Mouse (Mus musculus) kidney, adult 2 months (tissue): Measurements from ENCODE around the gene Lrrc45. TPM values are rescaled to one million over a fixed set of nuclear protein-coding genes. Genes with fewer than 3 reads are reported as not detected.
A peak's percentile ranks its signal among the peaks of the same experiment; 100 is the strongest.
"Not testable (repeated sequence)": the region's sequence is repeated elsewhere in the genome, so short reads cannot be mapped to it uniquely, and the experiment has no call there.

Source experiments
- DNase-seq: peaks from one replicate; pipeline ENCODE4 v3.0.0; 2021
- H3K27ac ChIP-seq: fragments of 200-500 bp; 2 replicates; pipeline ENCODE4 v1.5.1; 2012; ENCODE audit warnings: low read depth, low read length, control low read depth, inconsistent platforms; ENCODE audit not compliant: insufficient read depth
- H3K27me3 ChIP-seq: fragments of 200-500 bp; replicated peaks from 2 replicates; pipeline ENCODE4 v1.6.1; 2012; ENCODE audit warnings: mild to moderate bottlenecking, moderate library complexity, low read length, inconsistent platforms; ENCODE audit not compliant: control insufficient read depth, insufficient read depth
- H3K36me3 ChIP-seq: fragments of 200-500 bp; 2 replicates; pipeline ENCODE4 v1.6.1; 2012; ENCODE audit warnings: mild to moderate bottlenecking, moderate library complexity, low read length, inconsistent platforms; ENCODE audit not compliant: control insufficient read depth, insufficient read depth
- H3K4me1 ChIP-seq: fragments of 200-500 bp; 2 replicates; pipeline ENCODE4 v1.6.1; 2011; ENCODE audit warnings: low read length; ENCODE audit not compliant: control insufficient read depth, insufficient read depth
- H3K4me3 ChIP-seq: fragments of 200-500 bp; 2 replicates; pipeline ENCODE4 v1.5.1; 2011; ENCODE audit warnings: mild to moderate bottlenecking, low read depth, low read length, control low read depth; ENCODE audit not compliant: insufficient read depth
- CTCF ChIP-seq: fragments of 200-500 bp; conservative IDR thresholded peaks from 2 replicates; pipeline ENCODE4 v1.5.1; 2011; ENCODE audit warnings: low read depth, mild to moderate bottlenecking, control low read depth, low read length, moderate library complexity, mixed read lengths; ENCODE audit not compliant: insufficient read depth, insufficient read length
- POLR2A ChIP-seq: fragments of 200-500 bp; IDR thresholded peaks from one replicate; pipeline ENCODE4 v1.6.1; 2011; ENCODE audit warnings: low read depth, low read length, control low read depth
- WGBS: fragments of 180-500 bp; shearing (Covaris S2); methylation state at CpG from one replicate; pipeline ENCODE4 v1.1.7; 2018; 5-methylcytosine and 5-hydroxymethylcytosine counted together
- polyA plus RNA-seq: library from polyadenylated mRNA; depleted of rRNA; stranded (reverse); fragments of >200 nt; gene quantifications from 2 replicates; pipeline ENCODE4 v1.2.3, GENCODE M21; 2012

Gene Lrrc45
- polyA plus RNA-seq, 1 experiment = 17.5 TPM

DNA sequence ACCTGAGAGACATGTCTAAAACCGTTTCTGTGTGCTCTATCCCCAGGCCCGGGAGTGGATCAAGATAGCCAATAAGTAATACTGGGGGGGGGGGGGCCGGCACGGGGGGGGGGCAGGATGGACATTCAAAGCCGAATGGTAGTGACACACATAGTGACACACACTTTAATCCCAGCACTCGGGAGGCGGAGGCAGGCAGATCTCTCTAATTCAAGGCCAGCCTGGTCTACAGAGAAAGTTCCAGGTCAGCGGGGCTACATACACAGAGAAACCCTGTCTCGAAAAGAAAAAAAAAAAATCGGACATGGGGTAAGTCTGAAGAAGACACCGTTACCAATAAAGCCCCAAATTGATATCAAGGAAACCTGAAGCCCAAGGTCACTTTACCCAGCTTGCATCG lies 13.8 kb downstream of the Lrrc45 start:
- Histone ChIP-seq H3K4me3 (no peak overlapping the region), H3K27ac (no peak overlapping the region), H3K36me3 (peaks cover 2% of the 10 kb centered on the region; the same call in 1 of the 2 replicates), H3K27me3 (no peaks in the 10 kb centered on the region), H3K4me1 (peaks cover 5% of the 10 kb centered on the region; the same call in 1 of the 2 replicates)
- DNase-seq = no peak
- WGBS = 46% methylated on average over 12 of the region's 12 CpGs
- TF ChIP-seq CTCF = no peak
- no peak for TF ChIP-seq POLR2A

DNA sequence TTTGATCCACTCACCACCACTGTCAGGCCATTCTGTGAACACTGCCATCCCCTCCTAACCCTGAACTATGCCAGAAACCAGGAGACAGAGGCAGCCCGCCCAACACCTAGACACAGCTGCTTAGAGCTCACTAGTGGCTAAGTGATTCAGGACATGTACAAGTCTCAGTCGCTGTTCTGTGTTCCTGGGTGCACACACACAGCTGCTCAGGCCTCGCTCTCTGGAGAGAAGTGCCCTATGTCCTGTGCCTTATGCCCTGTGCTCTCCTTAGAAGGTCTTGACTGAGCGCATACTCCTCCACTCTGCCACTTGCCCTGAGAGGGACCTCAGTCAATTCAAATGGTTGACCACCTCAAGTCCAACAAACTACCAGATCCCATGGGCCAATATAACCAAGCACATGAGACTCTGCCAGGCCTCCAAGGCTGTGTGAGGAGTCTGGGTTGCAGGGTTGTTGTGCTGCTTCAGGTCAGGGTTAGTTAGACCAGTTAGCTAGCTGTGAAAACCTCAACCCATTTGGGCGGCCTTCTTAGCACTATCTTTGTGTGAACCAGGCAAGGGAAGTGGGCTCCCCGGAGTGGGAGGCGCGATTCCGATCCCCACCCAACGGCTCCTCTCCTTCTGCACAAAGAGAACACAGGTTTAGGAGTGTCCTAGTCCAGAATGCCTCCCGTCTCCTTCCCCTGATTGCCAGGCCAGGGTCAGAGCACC lies 15.0 kb downstream of the Lrrc45 start:
- TF ChIP-seq POLR2A = no peak
- no peak for TF ChIP-seq CTCF
- Histone ChIP-seq H3K4me1 (peaks cover 8% of the 10 kb centered on the region; the same call in 1 of the 2 replicates), H3K4me3 (no peak overlapping the region), H3K27me3 (no peaks in the 10 kb centered on the region), H3K27ac (no peak overlapping the region), H3K36me3 (peaks cover 2% of the 10 kb centered on the region; the same call in 1 of the 2 replicates)
- DNase-seq = no peak
- WGBS = 86% methylated on average over 11 of the region's 11 CpGs

DNA sequence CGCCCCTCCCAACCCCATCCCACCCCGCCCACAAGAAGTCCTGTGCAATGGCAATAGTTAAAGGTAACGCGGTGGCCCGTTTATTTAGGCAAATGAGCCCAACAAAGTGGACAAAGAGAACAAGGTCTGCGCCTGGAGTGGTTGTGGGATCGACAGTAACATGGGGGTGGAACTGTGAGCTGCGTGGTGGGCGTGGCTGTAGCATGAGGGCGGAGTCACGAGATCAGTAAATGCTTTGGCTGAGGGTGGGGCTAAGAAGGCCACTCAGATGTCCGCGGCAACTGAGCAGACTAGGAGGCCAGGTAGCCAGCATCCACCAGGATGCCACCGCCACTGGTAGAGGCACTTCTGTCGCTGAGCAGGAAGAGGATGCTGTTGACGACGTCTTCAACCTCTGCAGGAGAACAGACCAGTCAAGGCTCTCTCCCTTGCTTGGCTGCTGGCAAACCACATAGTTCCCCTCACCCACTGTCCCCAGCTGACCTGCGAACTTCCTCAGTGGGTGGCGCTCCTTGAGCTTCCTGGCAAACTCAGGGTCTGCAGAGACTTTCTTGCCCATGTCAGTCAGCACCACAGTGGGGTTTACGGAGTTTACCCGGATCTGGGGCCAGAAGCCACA lies 15.8 kb downstream of the Lrrc45 start:
- DNase-seq = peak; percentile 67
- H3K36me3 ChIP-seq, H3K4me3 ChIP-seq, H3K4me1 ChIP-seq, H3K27ac ChIP-seq, H3K27me3 ChIP-seq: not testable (repeated sequence)
- WGBS = 10% methylated on average over 18 of the region's 21 CpGs

DNA sequence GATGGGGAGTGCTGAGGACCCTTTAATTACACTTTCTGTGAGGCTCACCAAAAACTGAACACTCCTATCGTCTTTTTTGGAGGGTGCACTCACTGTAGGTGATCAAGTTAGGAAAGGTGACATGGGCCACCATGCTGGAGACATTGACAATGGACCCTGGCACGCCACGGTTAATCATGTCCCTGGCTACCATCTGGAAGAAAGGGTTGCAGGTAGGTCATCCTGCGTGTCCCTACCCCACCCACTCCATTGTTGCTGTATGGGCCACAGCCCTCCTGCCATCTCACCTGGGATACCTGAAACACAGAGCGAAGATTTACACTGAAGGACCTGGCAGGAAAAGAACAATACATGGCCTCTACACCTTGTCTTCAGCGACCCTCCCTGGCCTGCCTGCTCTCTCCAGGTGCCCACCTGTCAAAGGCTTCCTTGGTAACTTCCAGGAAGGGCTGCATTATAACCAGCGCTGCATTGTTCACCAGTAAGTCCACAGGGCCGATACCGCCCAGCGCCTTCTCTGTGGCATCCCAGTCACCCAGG lies 16.7 kb downstream of the Lrrc45 start:
- 95% methylated on average over 10 of the region's 10 CpGs for WGBS
- Histone ChIP-seq H3K4me1 (peaks cover 8% of the 10 kb centered on the region; the same call in 1 of the 2 replicates), H3K27me3 (no peaks in the 10 kb centered on the region), H3K27ac (no peak overlapping the region), H3K4me3 (no peak overlapping the region), H3K36me3 (peaks cover 2% of the 10 kb centered on the region; the same call in 1 of the 2 replicates)
- no peak for TF ChIP-seq CTCF
- TF ChIP-seq POLR2A = no peak
- no peak for DNase-seq

DNA sequence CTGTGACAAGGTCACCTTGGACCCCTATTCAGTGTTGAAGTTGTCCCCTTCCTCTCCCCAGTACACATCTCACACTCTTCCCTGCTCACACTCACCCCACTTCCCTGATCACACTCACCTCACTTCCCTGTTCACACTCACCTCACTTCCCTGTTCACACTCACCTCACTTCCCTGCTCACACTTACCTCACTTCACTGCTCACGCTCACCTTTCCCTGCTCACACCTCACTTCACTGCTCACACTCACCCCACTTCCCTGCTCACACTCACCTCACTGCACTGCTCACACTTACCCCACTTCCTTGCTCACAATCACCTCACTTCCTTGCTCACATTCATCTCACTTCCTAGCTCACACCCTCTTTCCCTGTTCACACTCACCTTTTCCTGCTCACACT lies 17.7 kb downstream of the Lrrc45 start:
- WGBS = 100% methylated on average over 1 of the region's 1 CpGs
- Histone ChIP-seq H3K27me3 (no peaks in the 10 kb centered on the region), H3K4me3 (no peak overlapping the region), H3K36me3 (no peaks in the 10 kb centered on the region), H3K27ac (no peak overlapping the region), H3K4me1 (peaks cover 8% of the 10 kb centered on the region; the same call in 1 of the 2 replicates)
- no peak for TF ChIP-seq CTCF
- no peak for TF ChIP-seq POLR2A
- DNase-seq = no peak

DNA sequence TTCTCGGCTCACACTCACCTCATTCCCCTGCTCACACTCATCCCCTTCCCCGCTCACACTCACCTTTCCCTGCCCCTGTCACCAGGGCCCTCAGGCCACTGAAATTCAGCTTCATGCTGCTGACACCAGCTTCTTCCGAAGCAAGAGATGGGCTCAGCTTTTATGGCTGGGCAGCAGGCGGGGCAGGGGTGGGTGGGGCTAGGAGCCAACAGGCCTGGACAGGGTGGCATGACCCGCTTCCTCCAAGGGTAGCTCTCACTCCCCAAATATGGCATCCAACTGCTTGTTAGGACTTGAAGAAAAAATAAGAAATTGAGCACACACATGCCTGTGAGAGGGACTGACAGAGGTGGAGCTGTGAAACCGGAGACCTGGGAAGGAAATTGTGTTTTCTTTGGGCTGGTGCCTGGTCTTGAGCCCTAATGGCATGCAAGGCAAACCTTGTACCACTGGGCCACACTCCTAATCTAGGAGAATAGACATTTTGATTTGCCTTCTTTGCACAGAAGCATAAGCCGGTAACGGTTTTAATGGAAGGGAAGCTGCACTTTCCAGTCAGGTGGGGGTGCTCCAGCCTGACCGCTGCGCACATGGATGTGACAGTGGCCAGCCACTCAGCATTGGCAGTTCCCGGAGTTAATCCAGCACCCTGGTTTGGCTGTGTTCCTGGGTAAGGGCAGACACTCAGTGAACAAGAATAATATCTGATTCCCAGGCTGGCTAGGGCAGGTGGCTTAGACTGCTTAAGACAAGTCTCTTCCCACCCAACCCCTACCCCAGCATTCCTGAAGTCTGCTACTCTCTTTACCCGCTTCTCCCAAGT lies 18.3 kb downstream of the Lrrc45 start, which contains the start of gene Cbr2:
Gene Cbr2 (minus strand): TSS at position 257 of the 823 bp plus-strand sequence.
- TF ChIP-seq POLR2A (no peak), CTCF (no peak)
- Histone ChIP-seq H3K27me3 (no peaks in the 10 kb centered on the region), H3K4me1 (peaks cover 8% of the 10 kb centered on the region; the same call in 1 of the 2 replicates), H3K36me3 (no peaks in the 10 kb centered on the region), H3K4me3 (no peak within 1 kb of the TSS), H3K27ac (no peak within 1 kb of the TSS)
- DNase-seq = peak; percentile 65
- 55% methylated on average over 12 of the region's 12 CpGs for WGBS
